Mouse (Mus musculus): ENCODE results near the gene Mgst1.

DNA sequence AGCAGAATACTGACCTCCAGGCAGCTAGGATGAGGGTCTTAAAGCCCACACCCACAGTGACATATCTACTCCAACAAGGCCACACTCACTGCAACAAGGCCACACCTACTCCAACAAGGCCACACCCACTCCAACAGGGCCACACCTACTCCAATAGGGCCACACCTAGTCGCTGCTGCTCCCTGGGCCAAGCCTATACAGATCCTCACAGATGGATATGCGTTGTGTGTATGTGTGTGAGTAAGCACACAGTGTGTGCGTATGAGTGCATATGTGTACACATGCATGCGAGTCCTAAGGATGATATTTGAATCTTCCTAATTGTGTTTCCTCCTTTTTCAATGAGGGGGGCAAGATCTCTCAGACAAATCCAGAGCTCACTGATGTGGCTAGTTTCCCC is 38.3 kb upstream of the Mgst1 start:
- no peak for TF ChIP-seq POLR2A (IDR thresholded peaks at IDR 0.05; ENCODE audit: low read depth, low read length)
- no peak for TF ChIP-seq CTCF (conservative IDR thresholded peaks at IDR 0.05; ENCODE audit: insufficient read depth, insufficient read length, low read depth, low read length)

Data from kidney, adult 2 months (tissue).